Mouse (Mus musculus) hindbrain, embryonic 13.5 days (tissue): ENCODE data around the gene Oaz1. TPM values are rescaled to one million over a fixed set of nuclear protein-coding genes. Genes with fewer than 3 reads are reported as not detected.
"Not testable (repeated sequence)": the region's sequence is repeated elsewhere in the genome, so short reads cannot be mapped to it uniquely, and the experiment has no call there.

Source experiments
- ATAC-seq: fragments of 200-750 bp; cut with Nextera tagmentation; 2 replicates; pipeline ENCODE4 v1.8.0; 2017; ENCODE audit warnings: moderate TSS enrichment; ENCODE audit not compliant: low FRiP score
- H3K27ac ChIP-seq: fragments of 300-500 bp; sonication (generic); 2 replicates; pipeline ENCODE4 v1.5.1; 2015; ENCODE audit warnings: inconsistent platforms, mild to moderate bottlenecking, moderate library complexity
- H3K27me3 ChIP-seq: fragments of 300-500 bp; sonication (generic); 2 replicates; pipeline ENCODE4 v1.6.1; 2015; ENCODE audit warnings: mild to moderate bottlenecking, inconsistent platforms
- H3K36me3 ChIP-seq: fragments of 300-500 bp; sonication (generic); 2 replicates; pipeline ENCODE4 v1.6.1; 2015; ENCODE audit warnings: mild to moderate bottlenecking, inconsistent platforms
- H3K4me1 ChIP-seq: fragments of 300-500 bp; sonication (generic); replicated peaks from 2 replicates; pipeline ENCODE4 v1.6.1; 2015; ENCODE audit warnings: inconsistent platforms
- H3K4me2 ChIP-seq: fragments of 300-500 bp; sonication (generic); 2 replicates; pipeline ENCODE4 v1.6.1; 2015; ENCODE audit warnings: inconsistent platforms, mild to moderate bottlenecking, moderate library complexity
- H3K4me3 ChIP-seq: fragments of 300-500 bp; sonication (generic); 2 replicates; pipeline ENCODE4 v1.5.1; 2015; ENCODE audit warnings: mild to moderate bottlenecking, inconsistent platforms
- H3K9ac ChIP-seq: fragments of 300-500 bp; sonication (generic); 2 replicates; pipeline ENCODE4 v1.6.1; 2015; ENCODE audit warnings: mild to moderate bottlenecking, inconsistent platforms
- H3K9me3 ChIP-seq: fragments of 300-500 bp; sonication (generic); 2 replicates; pipeline ENCODE4 v1.6.1; 2016; ENCODE audit warnings: inconsistent platforms
- WGBS: fragments of 180-500 bp; shearing (Covaris S2); methylation state at CpG from one replicate; pipeline ENCODE4 v1.1.7; 2015; 5-methylcytosine and 5-hydroxymethylcytosine counted together
- polyA plus RNA-seq: library from polyadenylated mRNA; unstranded; fragments of >200 nt; fragmentation: Nextera tagmentation; extraction: Ambion mirVana; gene quantifications from 2 replicates; pipeline ENCODE4 v1.2.1, GENCODE M21; 2015

Oaz1 gene
- polyA plus RNA-seq, 1 experiment from 2014 or later, result 1,227 TPM

- not testable (repeated sequence) for H3K4me2 ChIP-seq, H3K27me3 ChIP-seq, H3K4me3 ChIP-seq, H3K9me3 ChIP-seq, ATAC-seq, H3K27ac ChIP-seq, H3K9ac ChIP-seq, H3K4me1 ChIP-seq, H3K36me3 ChIP-seq
- WGBS, result 80% methylated on average over 7 of the region's 7 CpGs
These were observed 8.5 kb upstream of the Oaz1 start for GRCm38 (mm10) chr10:80817955-80818354.

DNA sequence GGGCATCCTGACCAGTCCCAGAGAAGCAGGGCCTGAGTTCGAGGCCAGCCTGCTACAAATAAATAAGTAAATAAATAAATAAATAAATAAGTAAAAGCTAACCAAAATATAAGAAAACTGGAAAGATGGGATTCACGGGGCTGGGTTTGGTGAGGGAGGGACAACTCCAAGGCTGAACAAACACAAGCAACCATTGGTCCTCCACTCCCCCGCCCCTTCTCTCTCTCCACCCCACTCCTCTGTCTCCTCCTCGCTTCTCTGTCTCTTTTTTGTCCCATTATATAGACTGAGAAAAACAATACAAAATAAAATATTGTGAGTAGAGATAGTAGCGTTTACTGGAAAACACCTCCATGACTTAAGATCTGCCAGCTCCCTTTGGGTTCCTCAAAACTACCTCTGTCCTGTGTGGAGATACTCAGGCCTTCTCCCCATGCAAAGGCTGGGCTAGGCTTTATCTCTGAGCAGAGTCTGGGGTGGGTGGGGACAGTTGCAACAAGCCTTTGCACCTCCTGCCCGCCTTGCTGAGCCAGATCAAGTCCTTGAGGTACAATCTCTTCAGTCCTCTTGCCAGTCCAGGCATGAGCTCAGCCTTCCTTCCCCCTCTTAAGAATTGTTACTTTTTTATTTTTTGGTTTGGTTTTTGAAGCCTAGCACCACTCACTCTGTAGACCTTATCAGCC, 7.7 kb upstream of the Oaz1 start:
- H3K4me1 ChIP-seq, result no peaks in the 10 kb centered on the region
- no peaks in the 10 kb centered on the region for H3K9me3 ChIP-seq
- 0 out of 2 replicates have a peak overlapping the region, but pooled peaks have one; percentile 6 for H3K9ac ChIP-seq
- ATAC-seq, result no peak
- no peaks in the 10 kb centered on the region for H3K36me3 ChIP-seq
- H3K27ac ChIP-seq, result no peak overlapping the region
- no peak overlapping the region for H3K4me2 ChIP-seq
- no peak overlapping the region for H3K4me3 ChIP-seq
- WGBS, result 52% methylated on average over 6 of the region's 6 CpGs
- H3K27me3 ChIP-seq, result peaks cover 4% of the 10 kb centered on the region; the same call in 1 of the 2 replicates

GRCm38 (mm10) chr10:80819406-80819805, 7.0 kb upstream of the Oaz1 start:
- no peak for ATAC-seq
- H3K36me3 ChIP-seq, result no peaks in the 10 kb centered on the region

DNA sequence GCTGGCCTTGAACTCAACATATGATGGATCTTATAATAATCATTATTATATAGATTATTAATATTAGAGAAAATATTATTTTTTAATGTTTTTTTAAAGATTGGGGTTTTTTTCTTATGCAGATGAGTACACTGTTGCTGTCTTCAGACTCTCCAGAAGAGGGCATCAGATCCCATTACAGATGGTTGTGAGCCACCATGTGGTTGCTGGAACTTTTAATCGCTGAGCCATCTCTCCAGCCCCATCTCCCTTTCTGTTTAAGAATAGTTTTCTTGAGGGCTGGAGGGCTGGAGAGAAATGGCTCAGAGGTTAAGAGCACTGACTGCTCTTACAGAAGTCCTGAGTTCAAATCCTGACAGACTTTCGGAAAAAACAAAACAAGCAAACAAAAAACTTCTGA, 4.5 kb upstream of the Oaz1 start:
- Histone ChIP-seq H3K9ac (no peak overlapping the region), H3K9me3 (no peaks in the 10 kb centered on the region), H3K4me3 (no peak overlapping the region), H3K27ac (no peak overlapping the region), H3K4me2 (no peak overlapping the region), H3K36me3 (no peaks in the 10 kb centered on the region), H3K4me1 (no peaks in the 10 kb centered on the region), H3K27me3 (peaks cover 4% of the 10 kb centered on the region; the same call in 1 of the 2 replicates)
- 44% methylated on average over 2 of the region's 2 CpGs for WGBS
- no peak for ATAC-seq

More at GRCm38 (mm10) chr10:80819406-80819805, 7.0 kb upstream of the Oaz1 start:
- H3K4me1 ChIP-seq, result no peaks in the 10 kb centered on the region
- H3K27ac ChIP-seq, result no peak overlapping the region
- no peak overlapping the region for H3K4me3 ChIP-seq
- no peak overlapping the region for H3K4me2 ChIP-seq
- peaks cover 4% of the 10 kb centered on the region; the same call in 1 of the 2 replicates for H3K27me3 ChIP-seq
- H3K9me3 ChIP-seq, result no peaks in the 10 kb centered on the region
- 43% methylated on average over 3 of the region's 3 CpGs for WGBS
- H3K9ac ChIP-seq, result 0 out of 2 replicates have a peak overlapping the region, but pooled peaks have one; percentile 6

DNA sequence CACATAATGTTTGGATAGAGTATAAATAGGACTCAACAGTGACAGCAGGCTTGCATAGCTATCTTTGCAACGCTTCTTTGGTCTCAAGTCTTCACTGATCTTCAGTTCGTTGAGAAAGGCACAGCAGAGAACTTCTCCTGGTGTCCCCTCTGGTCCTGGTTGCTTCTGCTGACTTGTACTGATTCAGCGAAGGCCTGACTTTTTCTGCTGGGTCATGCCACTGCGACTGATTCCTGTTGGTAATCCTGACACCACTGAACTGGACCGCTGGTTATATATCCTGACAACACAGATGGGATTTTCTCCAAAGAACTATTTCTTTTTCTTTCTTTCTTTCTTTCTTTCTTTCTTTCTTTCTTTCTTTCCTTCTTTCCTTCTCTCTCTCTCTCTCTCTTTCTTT, 3.9 kb upstream of the Oaz1 start:
- no peak for ATAC-seq
- Histone ChIP-seq H3K9me3 (no peaks in the 10 kb centered on the region), H3K4me1 (peaks cover 3% of the 10 kb centered on the region), H3K9ac (no peak overlapping the region), H3K27ac (no peak overlapping the region), H3K36me3 (no peaks in the 10 kb centered on the region), H3K27me3 (peaks cover 4% of the 10 kb centered on the region; the same call in 1 of the 2 replicates), H3K4me2 (no peak overlapping the region), H3K4me3 (no peak overlapping the region)
- 92% methylated on average over 5 of the region's 5 CpGs for WGBS

DNA sequence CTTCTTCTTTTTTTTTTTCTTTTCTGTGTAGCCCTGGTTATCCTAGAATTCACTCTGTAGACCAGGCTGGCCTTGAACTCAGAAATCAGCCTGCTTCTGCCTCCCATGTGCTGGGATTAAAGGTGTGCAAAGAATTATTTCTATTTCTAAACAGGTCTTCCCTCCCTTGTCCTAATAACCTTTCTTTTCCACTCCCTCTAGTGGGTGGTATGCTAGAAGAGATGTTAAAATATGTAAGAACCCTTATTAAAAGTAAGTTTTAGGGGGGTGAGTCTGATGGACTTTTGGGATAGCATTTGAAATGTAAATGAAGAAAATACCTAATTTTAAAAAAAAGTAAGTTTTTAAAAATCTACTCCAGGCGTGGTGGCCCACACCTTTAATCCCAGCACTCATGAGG, 3.1 kb upstream of the Oaz1 start:
- ATAC-seq, result no peak

DNA sequence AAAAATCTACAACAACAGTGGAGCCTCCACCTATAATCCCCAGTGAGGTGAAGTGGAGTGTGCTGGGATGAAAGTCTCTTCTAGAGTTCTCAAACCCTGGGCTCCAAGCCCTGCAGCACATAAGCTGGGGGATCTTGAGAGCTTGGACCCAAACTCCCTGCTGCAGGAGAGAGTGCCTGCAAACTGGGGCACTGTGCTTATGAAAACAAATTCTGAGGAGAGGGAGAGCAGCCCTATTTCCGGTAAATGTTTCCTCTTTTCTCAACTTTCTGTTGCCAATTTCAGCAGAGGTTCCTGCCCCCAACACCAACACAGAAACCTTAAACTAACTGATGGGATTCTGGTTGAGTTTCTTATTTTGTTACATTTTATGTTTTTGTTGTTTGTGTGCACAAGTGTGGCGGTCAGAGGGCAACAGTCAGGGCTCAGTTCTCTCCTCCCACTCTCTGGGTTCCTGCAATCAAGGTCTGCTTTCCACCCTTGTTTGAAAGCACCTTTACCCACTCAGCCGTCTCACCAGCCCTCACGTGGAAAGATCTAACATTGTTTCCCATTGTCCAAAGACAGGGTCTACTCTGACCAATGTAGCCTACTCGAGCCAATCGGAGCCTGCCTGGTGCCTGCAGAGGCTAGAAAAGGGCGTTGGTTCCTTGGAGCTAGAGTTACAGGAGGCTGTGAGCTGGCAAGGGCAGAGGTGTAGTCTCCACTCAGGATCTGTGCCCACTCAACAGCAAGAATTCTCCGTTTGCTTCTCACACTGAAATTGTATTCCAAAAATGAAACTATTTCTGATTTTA, 2.4 kb upstream of the Oaz1 start:
- WGBS, result 70% methylated on average over 8 of the region's 8 CpGs
- H3K4me2 ChIP-seq, result no peak overlapping the region
- H3K9me3 ChIP-seq, result no peaks in the 10 kb centered on the region
- peak overlapping the region; percentile 12; the same call in 1 of the 2 replicates for H3K27ac ChIP-seq
- ATAC-seq, result no peak
- peaks cover 4% of the 10 kb centered on the region; the same call in 1 of the 2 replicates for H3K27me3 ChIP-seq
- H3K9ac ChIP-seq, result no peak overlapping the region
- H3K4me3 ChIP-seq, result no peak overlapping the region
- H3K4me1 ChIP-seq, result peaks cover 15% of the 10 kb centered on the region
- peaks cover 5% of the 10 kb centered on the region for H3K36me3 ChIP-seq

More for the DNA sequence above, 3.1 kb upstream of the Oaz1 start:
- H3K4me1 ChIP-seq, result peaks cover 11% of the 10 kb centered on the region
- H3K4me3 ChIP-seq, result no peak overlapping the region
- no peaks in the 10 kb centered on the region for H3K9me3 ChIP-seq
- no peak overlapping the region for H3K9ac ChIP-seq
- H3K27ac ChIP-seq, result no peak overlapping the region
- H3K36me3 ChIP-seq, result peaks cover under 1% of the 10 kb centered on the region; the same call in 1 of the 2 replicates
- peaks cover 4% of the 10 kb centered on the region; the same call in 1 of the 2 replicates for H3K27me3 ChIP-seq
- H3K4me2 ChIP-seq, result no peak overlapping the region
- WGBS, result 97% methylated on average over 1 of the region's 1 CpGs

DNA sequence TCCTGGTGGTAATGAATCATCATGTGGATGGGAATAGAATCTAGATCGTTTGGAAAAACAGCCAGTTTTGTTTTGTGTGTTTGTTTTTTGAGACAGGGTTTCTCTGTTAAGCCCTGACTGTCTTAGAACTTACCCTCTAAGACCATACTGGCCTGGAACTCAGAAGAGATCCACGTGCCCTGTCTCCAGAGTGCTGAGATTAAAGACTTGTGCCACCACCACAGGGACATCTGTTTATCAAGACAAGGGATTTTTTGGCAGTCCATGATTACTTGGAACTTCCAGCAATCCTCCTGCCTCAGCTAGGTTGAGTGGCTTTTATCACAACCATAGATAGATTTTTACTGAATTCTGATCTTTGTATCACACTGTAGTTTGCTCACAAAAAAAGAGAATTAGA, 1.6 kb upstream of the Oaz1 start:
- no peaks in the 10 kb centered on the region for H3K9me3 ChIP-seq
- no peak overlapping the region for H3K4me2 ChIP-seq
- H3K4me1 ChIP-seq, result peaks cover 22% of the 10 kb centered on the region
- WGBS, result 82% methylated on average over 2 of the region's 2 CpGs
- H3K9ac ChIP-seq, result no peak overlapping the region
- no peak overlapping the region for H3K4me3 ChIP-seq
- ATAC-seq, result no peak
- H3K36me3 ChIP-seq, result peaks cover 13% of the 10 kb centered on the region
- H3K27me3 ChIP-seq, result no peaks in the 10 kb centered on the region
- H3K27ac ChIP-seq, result 0 out of 2 replicates have a peak overlapping the region, but pooled peaks have one; percentile 12

- peak overlapping the region; percentile 100 for H3K4me2 ChIP-seq
- H3K9ac ChIP-seq, result peak overlapping the region; percentile 92
- peaks cover 30% of the 10 kb centered on the region for H3K36me3 ChIP-seq
- H3K27ac ChIP-seq, result peak overlapping the region; percentile 96
- no peak for ATAC-seq
- no peaks in the 10 kb centered on the region for H3K27me3 ChIP-seq
- 9% methylated on average over 29 of the region's 29 CpGs for WGBS
- peaks cover 34% of the 10 kb centered on the region for H3K4me1 ChIP-seq
- H3K4me3 ChIP-seq, result peak overlapping the region; percentile 80
- H3K9me3 ChIP-seq, result no peaks in the 10 kb centered on the region
These were observed 810 bp downstream of the Oaz1 start for GRCm38 (mm10) chr10:80827063-80827869.

- Histone ChIP-seq H3K9me3 (no peaks in the 10 kb centered on the region), H3K4me1 (peaks cover 40% of the 10 kb centered on the region), H3K27me3 (peaks cover 1% of the 10 kb centered on the region), H3K27ac (no peak overlapping the region), H3K9ac (peak overlapping the region; percentile 92), H3K4me2 (peak overlapping the region; percentile 100), H3K36me3 (peaks cover 32% of the 10 kb centered on the region), H3K4me3 (peak overlapping the region; percentile 80)
- WGBS, result 80% methylated on average over 10 of the region's 10 CpGs
- ATAC-seq, result no peak
These were observed 1.5 kb downstream of the Oaz1 start for GRCm38 (mm10) chr10:80827870-80828420.

DNA sequence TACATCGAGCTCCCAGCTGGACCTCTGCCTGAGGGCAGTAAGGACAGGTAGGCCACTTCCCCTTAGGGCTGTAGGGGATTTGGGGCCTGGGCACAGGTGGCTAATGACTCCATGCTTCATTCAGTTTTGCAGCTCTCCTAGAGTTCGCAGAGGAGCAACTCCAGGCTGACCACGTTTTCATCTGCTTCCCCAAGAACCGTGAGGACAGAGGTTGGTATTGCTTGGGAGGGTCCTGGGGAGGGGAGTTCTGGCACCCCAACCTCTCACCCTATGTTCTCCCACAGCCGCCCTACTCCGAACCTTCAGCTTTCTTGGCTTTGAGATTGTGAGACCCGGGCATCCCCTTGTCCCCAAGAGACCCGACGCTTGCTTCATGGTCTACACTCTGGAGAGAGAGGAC, 2.1 kb downstream of the Oaz1 start:
- H3K9ac ChIP-seq, result peak overlapping the region; percentile 92; the same call in 1 of the 2 replicates
- H3K4me3 ChIP-seq, result peak overlapping the region; percentile 80
- not testable (repeated sequence) for ATAC-seq, H3K27me3 ChIP-seq, H3K27ac ChIP-seq, H3K9me3 ChIP-seq
- 86% methylated on average over 9 of the region's 9 CpGs for WGBS
- H3K36me3 ChIP-seq, result peaks cover 32% of the 10 kb centered on the region
- peaks cover 40% of the 10 kb centered on the region for H3K4me1 ChIP-seq
- H3K4me2 ChIP-seq, result peak overlapping the region; percentile 100
